Mouse (Mus musculus) retina, adult 2 months (tissue): ENCODE results near the gene Pilra.
"Not testable (repeated sequence)": the region's sequence is repeated elsewhere in the genome, so short reads cannot be mapped to it uniquely, and the experiment has no call there.

Source experiments
- DNase-seq: peaks from one replicate; pipeline ENCODE4 v3.0.0-alpha.2; 2012; ENCODE audit warnings: low read depth, low spot score

The Pilra gene

DNA sequence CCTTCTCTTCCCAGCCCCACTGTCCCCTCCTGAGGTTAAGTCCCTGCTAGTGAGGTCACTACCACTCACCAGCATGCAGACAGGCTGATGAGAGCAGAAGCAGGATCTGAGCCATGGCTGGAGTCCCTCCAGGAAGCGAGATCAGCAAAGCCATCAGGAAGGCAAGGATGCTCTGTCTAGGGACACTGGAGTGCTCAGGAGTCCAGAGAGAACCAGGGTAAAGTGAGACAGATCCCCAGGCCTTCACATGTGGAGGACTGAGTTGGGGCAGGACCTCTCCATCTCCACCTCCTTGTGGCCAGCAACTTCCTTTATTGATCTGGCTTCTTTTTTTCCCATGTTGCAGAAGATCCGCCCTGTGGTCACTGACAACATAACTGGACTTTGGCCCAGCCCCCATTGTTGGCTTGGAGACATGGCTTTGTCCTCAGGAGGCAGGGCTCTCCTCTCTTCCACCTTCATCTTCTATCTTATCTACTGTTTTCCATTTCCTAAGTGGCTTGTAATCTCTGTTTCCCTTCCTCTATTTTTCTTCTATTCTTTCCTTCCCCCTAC is at the start of gene Pilra:
Gene Pilra, minus strand, starts transcription at position 316 of the 555 bp plus-strand sequence.
- not testable (repeated sequence) for DNase-seq

DNA sequence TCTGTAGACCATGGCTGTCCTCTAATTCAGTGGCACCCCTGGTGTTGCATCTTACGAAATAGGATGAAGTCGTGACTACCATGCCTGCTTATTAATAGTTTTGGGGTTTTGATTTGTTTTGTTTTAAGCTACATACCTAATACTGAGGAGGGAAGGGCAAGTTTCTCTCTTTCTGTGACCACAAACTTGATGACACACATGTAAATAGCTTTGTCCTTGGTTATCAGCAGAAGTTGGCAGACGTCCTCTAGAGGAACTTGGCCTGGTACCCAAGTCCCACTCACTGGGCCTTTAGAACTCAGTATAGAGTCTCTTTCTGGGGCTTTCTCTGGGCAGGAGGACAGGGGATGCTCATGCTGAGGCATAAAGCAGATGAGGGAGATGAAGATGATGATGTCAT is 47.3 kb upstream of the Pilra start:
- DNase-seq, result no peak

DNA sequence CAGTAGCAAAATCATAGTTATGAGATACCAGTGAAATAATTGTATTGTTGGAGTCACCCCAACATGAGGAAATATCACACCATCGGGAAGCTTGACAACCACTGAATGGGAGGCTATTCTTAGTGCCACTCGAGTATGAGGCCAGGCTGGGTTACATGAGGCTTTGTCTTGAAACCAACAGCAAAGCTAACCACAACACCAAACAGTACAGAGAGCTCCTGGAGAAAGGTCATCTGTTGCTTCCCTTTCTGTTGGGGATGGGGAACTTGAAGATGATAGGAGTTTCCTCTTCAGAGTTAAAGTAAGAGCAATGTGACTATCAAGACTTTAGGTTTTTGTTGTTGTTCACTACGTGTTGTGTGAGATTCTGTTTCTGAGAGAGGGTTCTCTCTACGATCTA is 46.8 kb upstream of the Pilra start:
- no peak for DNase-seq

DNA sequence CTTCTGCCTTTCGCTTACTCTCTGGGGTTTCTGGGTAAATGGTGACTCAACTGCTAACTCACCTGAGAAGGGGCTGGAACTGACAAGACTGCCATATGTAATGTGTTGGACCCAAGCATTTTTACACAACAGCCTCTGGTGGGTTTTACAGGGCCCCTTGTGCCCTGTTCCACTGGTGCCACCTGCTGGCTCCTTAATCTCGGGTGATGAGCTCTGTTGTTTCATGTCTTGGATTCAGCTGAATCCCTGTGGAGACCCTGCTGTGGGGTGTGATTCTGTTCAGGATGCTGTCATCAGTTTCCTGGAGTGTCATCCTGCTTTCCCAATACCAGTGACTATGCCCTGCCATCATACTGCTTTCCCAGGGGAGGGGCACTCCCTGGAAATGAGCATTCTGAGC is 41.8 kb upstream of the Pilra start:
- no peak for DNase-seq

DNA sequence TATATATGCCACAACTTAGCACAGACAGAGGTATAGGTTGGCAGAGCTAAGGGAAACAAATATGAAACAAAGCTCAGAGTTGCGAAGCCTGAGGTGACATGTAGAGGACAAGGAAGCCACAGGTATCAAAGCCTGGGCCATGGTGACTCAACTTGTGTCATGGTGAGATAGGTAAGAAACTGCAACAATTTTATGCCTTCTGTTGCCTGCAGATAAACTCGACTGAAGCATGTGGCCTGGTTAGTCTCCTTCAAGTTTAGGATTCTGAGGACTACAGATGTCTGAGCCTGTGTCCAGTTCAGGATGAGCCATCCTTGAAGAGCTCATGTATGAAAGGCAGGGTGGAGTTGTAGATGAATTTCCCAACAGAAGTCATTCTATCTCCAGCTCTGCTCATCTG is 39.0 kb upstream of the Pilra start:
- DNase-seq, result no peak

DNA sequence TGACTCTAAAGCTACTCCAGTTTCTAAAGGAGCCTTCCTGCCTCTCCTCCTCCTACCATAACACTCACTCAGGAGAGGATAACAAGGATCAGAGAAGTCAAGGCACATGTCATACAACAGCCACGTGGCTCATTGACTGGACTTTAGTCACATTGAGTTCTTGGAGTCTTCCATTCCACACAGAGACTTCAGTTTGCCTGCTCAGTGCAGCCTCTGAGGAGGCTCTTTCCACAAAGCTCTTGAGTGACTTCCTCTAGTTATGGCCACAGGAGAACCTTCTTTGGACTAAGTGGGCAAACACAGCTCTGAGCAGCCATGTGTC is 36.3 kb upstream of the Pilra start:
- DNase-seq, result not testable (repeated sequence)

DNA sequence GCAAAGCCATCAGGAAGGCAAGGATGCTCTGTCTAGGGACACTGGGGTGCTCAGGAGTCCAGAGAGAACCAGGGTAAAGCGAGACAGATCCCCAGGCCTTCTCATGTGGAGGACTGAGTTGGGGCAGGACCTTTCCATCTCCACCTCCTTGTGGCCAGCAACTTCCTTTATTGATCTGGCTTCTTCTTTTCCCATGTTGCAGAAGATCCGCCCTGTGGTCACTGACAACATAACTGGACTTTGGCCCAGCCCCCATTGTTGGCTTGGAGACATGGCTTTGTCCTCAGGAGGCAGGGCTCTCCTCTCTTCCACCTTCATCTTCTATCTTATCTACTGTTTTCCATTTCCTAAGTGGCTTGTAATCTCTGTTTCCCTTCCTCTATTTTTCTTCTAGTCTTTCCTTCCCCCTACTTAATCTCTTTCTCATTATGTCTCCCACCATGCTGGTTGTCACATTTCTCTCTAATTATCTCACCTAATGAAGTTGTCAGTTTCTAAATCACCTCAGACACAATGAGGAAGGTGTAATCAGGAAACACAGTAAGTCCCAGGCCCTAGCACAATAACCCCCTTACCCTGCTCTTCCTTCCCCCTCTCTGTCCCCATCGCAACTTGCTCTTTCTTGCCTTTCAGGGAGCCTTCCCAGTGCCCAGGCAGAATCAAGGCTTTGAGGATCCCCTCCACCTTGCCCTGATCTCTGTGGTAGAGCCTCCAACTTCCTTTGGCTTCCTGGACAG is 35.7 kb upstream of the Pilra start, which contains the start of gene Pilrb2:
Gene Pilrb2, minus strand, starts transcription at position 172 of the 737 bp plus-strand sequence.
- DNase-seq, result not testable (repeated sequence)

DNA sequence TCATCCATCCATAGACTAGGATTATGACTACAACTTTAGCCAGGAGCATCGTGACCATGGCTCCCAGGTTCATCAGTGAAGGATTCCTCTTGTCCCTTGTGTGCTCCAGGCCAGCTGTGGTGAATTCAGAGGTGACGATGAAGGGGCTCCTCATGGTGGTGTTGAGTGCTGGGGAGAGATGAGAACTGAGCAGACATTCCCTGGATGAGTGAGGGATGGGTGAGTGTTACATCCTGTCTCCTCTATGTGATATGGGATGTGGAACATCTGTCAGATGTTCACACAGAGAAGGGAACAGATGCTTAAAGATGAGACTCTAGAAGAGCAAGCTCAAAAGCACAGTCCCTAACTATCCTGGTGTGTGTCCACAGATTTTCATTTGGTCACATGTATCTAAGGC is 32.5 kb upstream of the Pilra start:
- not testable (repeated sequence) for DNase-seq

DNA sequence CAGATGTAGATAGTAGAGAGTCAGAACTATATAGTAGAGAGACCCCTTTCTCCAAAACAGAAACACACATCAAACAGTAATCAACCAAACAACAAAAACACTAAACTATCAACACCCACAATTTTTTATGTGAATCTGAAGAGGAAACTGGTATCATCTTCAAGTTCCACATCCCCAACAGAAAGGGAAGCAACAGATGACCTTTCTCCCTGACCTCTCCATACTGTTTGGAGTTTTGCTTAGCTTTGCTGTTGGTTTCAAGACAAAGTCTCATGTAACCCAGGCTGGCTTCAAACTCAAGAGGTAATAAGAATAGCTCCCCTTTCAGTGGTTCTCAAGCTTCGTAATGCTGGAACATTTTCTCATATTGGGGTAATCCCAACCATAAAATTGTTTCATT is 27.9 kb upstream of the Pilra start:
- DNase-seq, result not testable (repeated sequence)

DNA sequence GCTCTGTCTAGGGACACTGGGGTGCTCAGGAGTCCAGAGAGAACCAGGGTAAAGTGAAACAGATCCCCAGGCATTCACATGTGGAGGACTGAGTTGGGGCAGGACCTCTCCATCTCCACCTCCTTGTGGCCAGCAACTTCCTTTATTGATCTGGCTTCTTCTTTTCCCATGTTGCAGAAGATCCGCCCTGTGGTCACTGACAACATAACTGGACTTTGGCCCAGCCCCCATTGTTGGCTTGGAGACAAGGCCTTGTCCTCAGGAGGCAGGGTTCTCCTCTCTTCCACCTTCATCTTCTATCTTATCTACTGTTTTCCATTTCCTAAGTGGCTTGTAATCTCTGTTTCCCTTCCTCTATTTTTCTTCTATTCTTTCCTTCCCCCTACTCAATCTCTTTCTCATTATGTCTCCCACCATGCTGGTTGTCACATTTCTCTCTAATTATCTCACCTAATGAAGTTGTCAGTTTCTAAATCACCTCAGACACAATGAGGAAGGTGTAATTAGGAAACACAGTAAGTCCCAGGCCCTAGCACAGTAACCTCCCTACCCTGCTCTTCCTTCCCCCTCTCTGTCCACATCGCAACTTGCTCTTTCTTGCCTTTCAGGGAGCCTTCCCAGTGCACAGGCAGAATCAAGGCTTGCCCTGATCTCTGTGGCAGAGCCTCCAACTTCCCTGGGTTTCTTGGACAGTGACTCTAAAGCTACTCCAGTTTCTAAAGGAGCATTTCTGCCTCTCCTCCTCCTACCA is 22.1 kb upstream of the Pilra start, which contains the start of gene Pilrb1:
Gene Pilrb1, minus strand, starts transcription at position 147 of the 751 bp plus-strand sequence.
- not testable (repeated sequence) for DNase-seq

DNA sequence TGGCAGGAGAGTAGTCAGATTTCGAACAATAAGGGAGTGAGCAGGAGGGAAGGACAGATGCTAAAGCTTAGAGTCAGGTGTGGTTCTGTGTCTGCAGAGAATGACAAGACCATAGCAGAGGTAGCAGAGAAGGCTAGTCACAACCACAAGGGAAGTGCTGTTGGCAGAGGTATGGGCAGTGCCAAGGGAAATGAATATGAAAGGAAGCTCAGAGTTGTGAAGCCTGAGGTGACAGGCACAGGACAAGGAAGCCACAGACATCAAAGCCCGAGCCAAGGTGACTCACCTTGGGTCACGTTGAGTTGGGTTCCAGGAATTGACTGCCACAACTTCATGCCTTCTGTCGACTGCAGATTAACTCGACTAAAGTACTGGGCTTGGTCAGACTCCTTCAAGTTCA is 20.8 kb upstream of the Pilra start:
- not testable (repeated sequence) for DNase-seq

DNA sequence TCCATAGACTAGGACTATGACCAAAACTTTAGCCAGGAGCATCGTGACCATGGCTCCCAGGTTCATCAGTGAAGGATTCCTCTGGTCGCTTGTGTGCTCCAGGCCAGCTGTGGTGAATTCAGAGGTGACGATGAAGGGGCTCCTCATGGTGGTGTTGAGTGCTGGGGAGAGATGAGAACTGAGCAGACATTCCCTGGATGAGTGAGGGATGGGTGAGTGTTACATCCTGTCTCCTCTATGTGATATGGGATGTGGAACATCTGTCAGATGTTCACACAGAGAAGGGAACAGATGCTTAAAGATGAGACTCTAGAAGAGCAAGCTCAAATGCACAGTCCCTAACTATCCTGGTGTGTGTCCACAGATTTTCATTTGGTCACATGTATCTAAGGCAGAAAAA is 18.8 kb upstream of the Pilra start:
- not testable (repeated sequence) for DNase-seq

DNA sequence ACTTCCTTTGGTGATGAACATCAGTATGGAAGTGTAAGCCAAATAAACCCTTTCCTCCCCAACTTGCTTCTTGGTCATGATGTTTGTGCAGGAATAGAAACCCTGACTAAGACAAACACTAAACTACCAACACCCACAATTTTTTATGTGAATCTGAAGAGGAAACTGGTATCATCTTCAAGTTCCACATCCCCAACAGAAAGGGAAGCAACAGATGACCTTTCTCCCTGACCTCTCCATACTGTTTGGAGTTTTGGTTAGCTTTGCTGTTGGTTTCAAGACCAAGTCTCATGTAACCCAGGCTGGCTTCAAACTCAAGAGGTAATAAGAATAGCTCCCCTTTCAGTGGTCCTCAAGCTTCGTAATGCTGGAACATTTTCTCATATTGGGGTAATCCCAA is 14.2 kb upstream of the Pilra start:
- not testable (repeated sequence) for DNase-seq

DNA sequence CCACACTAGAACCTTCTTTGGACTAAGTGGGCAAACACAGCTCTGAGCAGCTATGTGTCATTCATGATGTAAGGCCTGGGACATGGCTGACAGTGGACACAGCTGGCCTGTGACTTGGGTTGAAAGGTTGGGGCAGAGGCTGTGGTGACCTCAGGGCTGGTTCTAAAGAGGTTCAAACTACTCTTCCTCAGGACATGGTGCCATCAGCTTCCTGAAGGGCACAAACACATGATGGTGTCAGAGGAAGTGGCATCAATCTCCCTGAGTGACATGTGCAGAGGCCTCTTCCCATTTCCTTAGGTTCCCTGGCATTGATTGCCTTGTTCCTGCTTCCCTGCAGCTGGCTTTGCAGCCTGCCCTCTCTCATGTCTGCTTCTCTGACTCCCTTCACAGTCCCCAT is 1.0 kb upstream of the Pilra start:
- not testable (repeated sequence) for DNase-seq

DNA sequence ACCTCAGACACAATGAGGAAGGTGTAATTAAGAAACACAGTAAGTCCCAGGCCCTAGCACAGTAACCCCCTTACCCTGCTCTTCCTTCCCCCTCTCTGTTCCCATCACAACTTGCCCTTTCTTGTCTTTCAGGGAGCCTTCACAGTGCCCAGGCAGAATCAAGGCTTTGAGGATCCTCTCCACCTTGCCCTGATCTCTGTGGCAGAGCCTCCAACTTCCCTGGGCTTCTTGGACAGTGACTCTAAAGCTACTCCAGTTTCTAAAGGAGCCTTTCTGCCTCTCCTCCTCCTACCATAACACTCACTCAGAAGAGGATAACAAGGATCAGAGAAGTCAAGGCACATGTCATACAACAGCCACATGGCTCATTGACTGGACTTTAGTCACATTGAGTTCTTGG is 530 bp upstream of the Pilra start:
- no peak for DNase-seq

DNA sequence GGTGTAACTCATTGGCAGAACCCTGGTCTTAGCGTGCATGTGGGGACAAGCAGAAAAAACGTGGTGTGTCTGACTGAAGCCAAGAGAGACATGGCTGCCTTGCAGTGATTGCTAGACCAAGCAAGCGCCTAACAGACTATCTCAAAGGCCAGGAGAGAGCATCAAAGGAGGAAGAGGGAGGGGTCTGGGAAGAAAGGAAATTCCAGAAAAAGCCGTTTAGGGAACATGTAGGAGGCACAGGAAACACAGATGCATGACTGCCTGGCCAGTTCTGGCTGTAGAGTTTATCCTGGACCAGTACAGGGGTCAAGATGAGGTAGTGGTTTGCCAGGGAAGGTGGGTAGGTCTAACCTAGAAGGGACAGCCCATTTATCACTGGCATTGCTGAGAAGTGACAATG is 2.6 kb downstream of the Pilra start:
- no peak for DNase-seq

DNA sequence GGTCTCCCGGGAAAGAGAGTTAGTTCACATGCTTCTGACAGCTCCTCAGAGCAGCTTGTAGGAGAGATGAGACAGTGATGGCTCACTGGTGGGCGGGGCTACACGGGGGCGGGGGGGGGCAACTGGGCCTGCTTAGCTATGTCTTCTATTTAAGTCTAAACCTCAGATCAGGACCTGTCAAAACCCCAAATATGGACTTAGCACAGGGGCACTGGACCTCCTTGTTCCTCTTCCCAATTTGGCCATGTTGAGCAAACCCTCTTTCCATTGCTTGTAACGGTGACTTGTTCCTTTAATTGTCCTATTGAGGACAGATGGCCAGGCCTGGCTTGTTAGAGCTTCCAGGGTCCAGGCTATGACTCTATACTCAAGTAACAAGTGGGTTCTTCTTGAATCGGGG is 4.6 kb downstream of the Pilra start:
- DNase-seq, result no peak

DNA sequence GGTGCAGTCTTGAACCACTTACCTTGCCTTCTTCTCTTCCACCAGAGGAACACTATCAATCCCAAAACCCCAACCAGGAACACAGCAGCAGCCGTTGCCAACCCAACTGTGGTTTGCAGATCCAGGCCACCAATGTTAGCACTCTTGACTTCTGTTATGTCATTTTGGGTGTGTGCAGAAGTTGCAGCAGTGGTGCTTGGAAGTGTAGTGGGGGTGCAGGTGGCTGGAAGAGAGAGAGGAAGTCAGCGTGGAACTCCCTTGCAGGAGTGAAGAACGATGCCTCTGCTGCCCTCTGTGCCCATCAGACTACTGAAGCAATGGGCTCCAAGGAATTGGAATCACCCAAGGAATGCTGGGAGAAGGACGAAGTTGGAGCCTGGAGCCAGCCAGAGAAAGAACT is 5.0 kb downstream of the Pilra start:
- DNase-seq, result no peak

DNA sequence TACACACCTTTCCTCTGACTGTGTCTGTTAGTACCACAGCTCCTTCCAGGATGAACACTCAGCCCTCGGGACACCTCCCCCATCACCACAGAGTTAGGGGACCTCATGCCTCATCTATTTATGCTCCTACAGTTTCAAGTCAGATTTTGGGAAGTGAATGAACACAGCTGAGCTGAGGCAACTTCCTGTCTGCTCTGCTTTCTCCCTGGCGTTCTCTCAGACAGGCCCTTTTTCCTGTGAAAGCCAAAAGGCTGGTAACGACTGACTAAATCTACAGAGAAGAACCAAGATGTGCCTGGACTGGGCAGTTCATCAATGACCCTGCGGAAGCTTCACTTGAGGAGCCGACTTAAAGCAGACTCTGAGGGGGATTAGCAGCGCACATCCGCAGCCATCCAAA is 5.8 kb downstream of the Pilra start:
- DNase-seq, result no peak

DNA sequence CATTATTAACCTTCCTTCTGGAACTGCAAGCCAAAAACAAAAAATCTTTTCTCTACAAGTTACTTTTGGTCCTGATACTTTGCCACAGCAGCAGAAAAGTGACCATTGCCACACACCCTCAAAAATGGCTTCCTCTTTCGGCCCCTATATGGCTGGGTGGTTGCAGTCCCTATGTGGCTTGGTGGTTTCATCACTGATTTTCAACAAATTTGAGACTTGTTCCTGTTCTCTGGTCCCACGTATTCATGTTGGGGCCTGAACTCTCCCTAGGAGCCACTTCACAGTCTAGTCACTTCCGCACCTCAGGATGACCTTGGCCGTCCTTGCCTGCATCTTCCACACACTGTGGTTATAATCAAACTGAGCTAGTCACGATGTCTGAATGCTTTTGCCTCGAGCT is 7.4 kb downstream of the Pilra start:
- DNase-seq, result no peak

DNA sequence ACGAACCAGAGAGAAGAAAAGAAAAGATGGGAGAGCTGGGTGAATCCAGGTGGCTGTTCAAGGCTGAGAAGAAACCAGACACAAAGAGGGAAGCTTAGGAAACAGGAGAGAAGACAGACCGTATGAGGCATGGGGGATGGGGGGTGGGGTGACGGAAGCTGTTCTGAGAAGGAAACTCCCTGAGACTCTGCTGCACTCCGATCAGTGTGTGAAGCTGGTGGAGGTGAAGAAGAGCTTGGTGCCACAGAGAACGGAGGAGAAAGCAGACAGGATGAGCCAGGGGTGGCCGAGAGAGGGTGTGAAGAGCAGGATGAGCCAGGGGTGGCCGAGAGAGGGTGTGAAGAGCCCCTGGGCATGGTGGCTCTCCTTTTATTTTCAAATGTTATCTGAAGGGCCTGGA is 9.7 kb downstream of the Pilra start:
- no peak for DNase-seq

DNA sequence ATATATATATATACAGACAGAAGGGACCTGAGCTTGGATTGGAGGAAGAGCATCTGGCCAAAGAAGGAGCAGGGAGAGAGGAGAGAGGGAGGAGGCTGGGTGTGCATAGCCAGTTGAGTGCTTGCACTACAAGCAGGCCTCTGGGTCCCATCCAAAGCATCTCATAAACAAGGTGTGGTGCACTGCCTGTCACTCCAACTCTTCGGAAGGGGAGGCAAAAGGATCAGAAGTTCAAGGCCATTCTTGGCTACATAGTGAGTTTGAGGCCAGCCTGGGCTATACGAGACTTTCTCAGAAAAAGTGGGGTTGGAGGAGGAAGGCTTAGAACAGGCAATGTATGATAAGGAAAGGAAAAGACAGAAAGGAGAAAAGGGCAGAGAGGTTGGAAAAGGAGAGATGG is 10.1 kb downstream of the Pilra start:
- no peak for DNase-seq

DNA sequence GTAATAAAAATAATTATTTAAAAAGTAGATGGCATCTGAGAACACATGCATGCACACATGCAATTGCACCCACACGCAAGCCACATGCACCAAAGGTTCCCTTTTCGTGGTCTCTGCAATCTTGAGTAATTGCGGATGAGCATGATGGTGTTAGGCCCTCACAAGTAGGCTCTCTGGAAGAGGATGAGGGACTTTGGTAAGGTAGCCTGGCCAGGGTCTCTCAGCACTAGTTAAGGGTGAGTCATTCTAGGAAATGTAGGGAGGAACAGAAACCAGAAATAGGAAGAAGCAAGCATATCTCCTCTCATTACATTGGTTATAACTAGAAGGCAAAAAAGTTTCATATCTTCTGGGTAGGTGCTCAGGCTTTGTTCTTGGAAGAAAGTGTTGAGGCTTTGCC is 11.1 kb downstream of the Pilra start:
- no peak for DNase-seq
